Mouse (Mus musculus): ENCODE measurements around the gene Irak1. TPM values are rescaled to one million over a fixed set of nuclear protein-coding genes. Genes with fewer than 3 reads are reported as not detected.

The Irak1 gene
- 52.5 TPM for polyA plus RNA-seq (2015; fragmentation: Illumina TruSeq; extraction: RNeasy Lipid Tissue Mini Kit (QIAGEN cat#74804); ENCODE audit: low read depth, low replicate concordance)

GRCm38 (mm10) chrX:74023188-74024049, at the start of gene Irak1:
Gene Irak1, minus strand, starts transcription at chrX:74023918.

GRCm38 (mm10) chrX:73966248-73967176, 57.2 kb downstream of the Irak1 start, which contains the start of gene Hcfc1:
Gene Hcfc1, minus strand, starts transcription at chrX:73966357.

Other genes starting within 250 kb of the Irak1 start
- 13.8 TPM for gene Srpk3, start 249.5 kb downstream of the Irak1 start, polyA plus RNA-seq (2015; fragmentation: Illumina TruSeq; extraction: RNeasy Lipid Tissue Mini Kit (QIAGEN cat#74804); ENCODE audit: low read depth, low replicate concordance)
- 264 TPM for gene Idh3g, start 237.0 kb downstream of the Irak1 start, polyA plus RNA-seq (2015; fragmentation: Illumina TruSeq; extraction: RNeasy Lipid Tissue Mini Kit (QIAGEN cat#74804); ENCODE audit: low read depth, low replicate concordance)
- gene Ssr4, start 236.9 kb downstream of the Irak1 start, polyA plus RNA-seq (2015; fragmentation: Illumina TruSeq; extraction: RNeasy Lipid Tissue Mini Kit (QIAGEN cat#74804); ENCODE audit: low read depth, low replicate concordance), result 145 TPM
- 82.2 TPM for gene Pdzd4, start 198.9 kb downstream of the Irak1 start, polyA plus RNA-seq (2015; fragmentation: Illumina TruSeq; extraction: RNeasy Lipid Tissue Mini Kit (QIAGEN cat#74804); ENCODE audit: low read depth, low replicate concordance)
- gene Avpr2, start 131.8 kb downstream of the Irak1 start, polyA plus RNA-seq (2015; fragmentation: Illumina TruSeq; extraction: RNeasy Lipid Tissue Mini Kit (QIAGEN cat#74804); ENCODE audit: low read depth, low replicate concordance), result not detected
- 98.7 TPM for gene L1cam, start 127.8 kb downstream of the Irak1 start, polyA plus RNA-seq (2015; fragmentation: Illumina TruSeq; extraction: RNeasy Lipid Tissue Mini Kit (QIAGEN cat#74804); ENCODE audit: low read depth, low replicate concordance)
- gene Arhgap4, start 102.0 kb downstream of the Irak1 start, polyA plus RNA-seq (2015; fragmentation: Illumina TruSeq; extraction: RNeasy Lipid Tissue Mini Kit (QIAGEN cat#74804); ENCODE audit: low read depth, low replicate concordance), result 3.8 TPM
- gene Naa10, start 102.0 kb downstream of the Irak1 start, polyA plus RNA-seq (2015; fragmentation: Illumina TruSeq; extraction: RNeasy Lipid Tissue Mini Kit (QIAGEN cat#74804); ENCODE audit: low read depth, low replicate concordance), result 66.1 TPM
- gene Renbp, start 93.1 kb downstream of the Irak1 start, polyA plus RNA-seq (2015; fragmentation: Illumina TruSeq; extraction: RNeasy Lipid Tissue Mini Kit (QIAGEN cat#74804); ENCODE audit: low read depth, low replicate concordance), result 7.2 TPM
- 43.1 TPM for gene Hcfc1, start 57.6 kb downstream of the Irak1 start, polyA plus RNA-seq (2015; fragmentation: Illumina TruSeq; extraction: RNeasy Lipid Tissue Mini Kit (QIAGEN cat#74804); ENCODE audit: low read depth, low replicate concordance)
- 1.2 TPM for gene Opn1mw, start 103.5 kb upstream of the Irak1 start, polyA plus RNA-seq (2015; fragmentation: Illumina TruSeq; extraction: RNeasy Lipid Tissue Mini Kit (QIAGEN cat#74804); ENCODE audit: low read depth, low replicate concordance)
- 40.9 TPM for gene Mecp2, start 111.4 kb upstream of the Irak1 start, polyA plus RNA-seq (2015; fragmentation: Illumina TruSeq; extraction: RNeasy Lipid Tissue Mini Kit (QIAGEN cat#74804); ENCODE audit: low read depth, low replicate concordance)
- not detected for gene Tex28, start 143.9 kb upstream of the Irak1 start, polyA plus RNA-seq (2015; fragmentation: Illumina TruSeq; extraction: RNeasy Lipid Tissue Mini Kit (QIAGEN cat#74804); ENCODE audit: low read depth, low replicate concordance)
- 0.24 TPM for gene Tktl1, start 153.3 kb upstream of the Irak1 start, polyA plus RNA-seq (2015; fragmentation: Illumina TruSeq; extraction: RNeasy Lipid Tissue Mini Kit (QIAGEN cat#74804); ENCODE audit: low read depth, low replicate concordance)
- 64.8 TPM for gene Flna, start 225.9 kb upstream of the Irak1 start, polyA plus RNA-seq (2015; fragmentation: Illumina TruSeq; extraction: RNeasy Lipid Tissue Mini Kit (QIAGEN cat#74804); ENCODE audit: low read depth, low replicate concordance)
- gene Emd, start 230.8 kb upstream of the Irak1 start, polyA plus RNA-seq (2015; fragmentation: Illumina TruSeq; extraction: RNeasy Lipid Tissue Mini Kit (QIAGEN cat#74804); ENCODE audit: low read depth, low replicate concordance), result 53.9 TPM
- gene Rpl10, start 246.9 kb upstream of the Irak1 start, polyA plus RNA-seq (2015; fragmentation: Illumina TruSeq; extraction: RNeasy Lipid Tissue Mini Kit (QIAGEN cat#74804); ENCODE audit: low read depth, low replicate concordance), result 1,047 TPM

Data from brain, adult 10 weeks (tissue).